Mouse (Mus musculus) kidney, postnatal 10 days (tissue): ENCODE data around the gene Slc39a9.

Experiments
- DNase-seq: peaks from one replicate; pipeline ENCODE4 v3.0.0; 2021; ENCODE audit warnings: mixed read lengths

Slc39a9 gene

GRCm38 (mm10) chr12:80643693-80644505 lies at the start of gene Slc39a9, which contains the start of gene Erh:
Gene Slc39a9 (plus strand): TSS chr12:80643883.
Gene Erh (minus strand): TSS chr12:80644341.
- peak; percentile 95 for DNase-seq

- no peak for DNase-seq
These were observed 49.5 kb upstream of the Slc39a9 start for GRCm38 (mm10) chr12:80594141-80594540.

GRCm38 (mm10) chr12:80594781-80595180 lies 48.9 kb upstream of the Slc39a9 start:
- DNase-seq, result no peak

- DNase-seq, result no peak
These were observed 48.1 kb upstream of the Slc39a9 start for GRCm38 (mm10) chr12:80595566-80595965.

GRCm38 (mm10) chr12:80595968-80596367 lies 47.7 kb upstream of the Slc39a9 start:
- DNase-seq, result no peak

- no peak for DNase-seq
These were observed 45.4 kb upstream of the Slc39a9 start for GRCm38 (mm10) chr12:80598236-80598635.

- peak; percentile 62 for DNase-seq
These were observed 44.9 kb upstream of the Slc39a9 start for GRCm38 (mm10) chr12:80598756-80599155.

- DNase-seq, result no peak
These were observed 42.0 kb upstream of the Slc39a9 start for GRCm38 (mm10) chr12:80601597-80602269.

GRCm38 (mm10) chr12:80602432-80602831 lies 41.3 kb upstream of the Slc39a9 start:
- no peak for DNase-seq

- DNase-seq, result peak; percentile 81
These were observed 40.1 kb upstream of the Slc39a9 start for GRCm38 (mm10) chr12:80603566-80603965.

- no peak for DNase-seq
These were observed 39.5 kb upstream of the Slc39a9 start for GRCm38 (mm10) chr12:80604218-80604617.

GRCm38 (mm10) chr12:80608576-80608975 lies 35.1 kb upstream of the Slc39a9 start:
- no peak for DNase-seq

GRCm38 (mm10) chr12:80609928-80610327 lies 33.8 kb upstream of the Slc39a9 start:
- DNase-seq, result no peak

- DNase-seq, result no peak
These were observed 31.4 kb upstream of the Slc39a9 start for GRCm38 (mm10) chr12:80612113-80612791.

GRCm38 (mm10) chr12:80615371-80616257 lies 28.1 kb upstream of the Slc39a9 start:
- DNase-seq, result no peak

GRCm38 (mm10) chr12:80620501-80620900 lies 23.2 kb upstream of the Slc39a9 start:
- no peak for DNase-seq

- no peak for DNase-seq
These were observed 11.9 kb upstream of the Slc39a9 start for GRCm38 (mm10) chr12:80631790-80632189.

- peak; percentile 72 for DNase-seq
These were observed 674 bp upstream of the Slc39a9 start for GRCm38 (mm10) chr12:80642725-80643692.

GRCm38 (mm10) chr12:80644506-80644868 lies 804 bp downstream of the Slc39a9 start:
- no peak for DNase-seq

- DNase-seq, result no peak
These were observed 2.7 kb downstream of the Slc39a9 start for GRCm38 (mm10) chr12:80646377-80646776.

- peak; percentile 33 for DNase-seq
These were observed 10.4 kb downstream of the Slc39a9 start for GRCm38 (mm10) chr12:80653951-80654658.
